Mouse (Mus musculus) left cerebral cortex, postnatal 36 days (tissue): ENCODE results near the gene Hdgfl2. TPM values are rescaled to one million over a fixed set of nuclear protein-coding genes. Genes with fewer than 3 reads are reported as not detected.
A peak's percentile ranks its signal among the peaks of the same experiment; 100 is the strongest.

Experiments used
- DNase-seq, 2 experiments: peaks; one replicate each; pipeline ENCODE4 v3.0.0; 2021 to 2022; ENCODE audit warnings: low spot score in 2 of 2, mixed read lengths in 1 of 2
- intact Hi-C: fragments of 180-260 bp; cut with DNase I; formaldehyde crosslinking; loops from one replicate; pipeline ENCODE4 v1.15.1; 2025
- total RNA-seq, 2 experiments: library from RNA; stranded (reverse); gene quantifications; 2 replicates each; pipeline ENCODE4 v1.2.3; 2021

Hdgfl2 gene
- total RNA-seq, 2 experiments from 2014 or later: 95.2 to 109 TPM

- intact Hi-C loops: no loop called here
- peak; percentile 69 to 74 for DNase-seq
Observed at GRCm38 (mm10) chr17:56141702-56142605, 62.5 kb downstream of the Hdgfl2 start.

DNA sequence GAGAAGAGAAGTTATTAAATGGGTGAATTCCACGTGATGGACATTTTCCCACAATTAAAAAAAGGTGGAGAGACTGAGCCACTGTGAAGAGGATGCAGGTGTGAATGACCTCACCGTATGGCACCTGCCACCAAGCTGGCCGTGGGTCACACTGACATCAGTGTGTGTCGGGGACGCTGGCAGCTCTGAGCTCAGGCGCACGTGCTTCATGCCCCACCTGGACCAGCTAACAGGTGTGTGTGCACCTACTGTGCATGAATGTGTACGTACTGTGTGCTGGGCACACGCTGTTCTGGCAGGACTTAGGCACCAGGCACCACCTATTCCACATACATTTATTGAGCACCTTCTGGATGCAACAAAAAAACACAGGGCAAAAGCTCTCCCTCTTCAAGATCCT, 65.1 kb downstream of the Hdgfl2 start:
- DNase-seq: no peak
- intact Hi-C loops: no loop called here

- intact Hi-C loops: no loop called here
- no peak for DNase-seq
Observed at GRCm38 (mm10) chr17:56146131-56146530, 66.7 kb downstream of the Hdgfl2 start.

DNA sequence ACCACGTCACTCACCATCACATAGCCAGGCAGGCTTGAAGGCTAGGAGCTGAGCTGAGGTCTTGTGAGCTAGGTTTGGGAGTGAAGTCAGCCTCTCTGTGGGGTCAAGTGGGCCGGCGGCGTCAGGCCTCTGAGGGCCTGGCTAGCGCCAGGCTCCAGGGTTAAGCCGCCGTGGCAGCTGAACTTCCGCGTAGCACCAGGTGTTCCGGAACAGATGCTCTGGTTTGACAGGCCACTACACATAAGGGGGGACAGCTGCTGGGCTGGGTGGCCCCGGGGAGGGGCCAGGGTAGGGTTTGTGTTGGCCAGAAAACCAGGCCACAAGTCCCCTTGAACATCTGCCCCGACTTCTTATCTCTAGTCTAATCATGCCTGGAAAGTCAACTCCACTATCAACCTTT, 68.0 kb downstream of the Hdgfl2 start:
- no peak for DNase-seq
- intact Hi-C loops: no loop called here

- DNase-seq: no peak
- intact Hi-C loops: no loop called here
Observed at GRCm38 (mm10) chr17:56148280-56148679, 68.8 kb downstream of the Hdgfl2 start.

- intact Hi-C loops: no loop called here
Observed at GRCm38 (mm10) chr17:56148790-56149618, 69.6 kb downstream of the Hdgfl2 start.

DNA sequence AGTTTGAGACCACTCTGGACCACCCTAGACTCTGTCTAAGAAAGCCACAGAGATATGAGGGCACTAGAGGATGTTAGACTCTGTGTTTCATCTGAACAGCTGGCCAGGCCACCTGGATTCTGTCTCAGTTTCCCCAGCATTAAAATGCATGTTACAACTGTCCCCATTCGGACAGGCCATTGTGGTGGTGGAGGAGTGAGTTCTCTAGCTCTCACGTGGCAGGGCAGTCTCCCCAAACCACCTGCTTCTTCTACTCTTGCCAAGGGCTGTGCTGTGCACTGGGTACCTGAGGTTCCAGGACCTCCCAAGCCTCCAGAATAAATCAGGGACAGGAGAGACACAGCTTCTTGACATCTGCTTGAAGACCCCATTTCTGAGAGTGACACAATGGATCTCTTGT, 70.5 kb downstream of the Hdgfl2 start:
- DNase-seq: no peak
- intact Hi-C loops: no loop called here

More at GRCm38 (mm10) chr17:56148790-56149618, 69.6 kb downstream of the Hdgfl2 start:
- DNase-seq: no peak

Other genes with a start within 250 kb of the Hdgfl2 start
- gene Zfp119a, start 200.7 kb upstream of the Hdgfl2 start, total RNA-seq: 1 to 10 TPM; 6.4 to 6.8 TPM
- 1 to 10 TPM; 6.5 to 7.7 TPM for gene Zfp959, start 187.5 kb upstream of the Hdgfl2 start, total RNA-seq
- 1 to 10 TPM; 3.5 to 3.8 TPM for gene Zfp119b, start 130.1 kb upstream of the Hdgfl2 start, total RNA-seq
- gene Ebi3, start 127.0 kb upstream of the Hdgfl2 start, total RNA-seq: 1 to 10 TPM; 1.9 to 2.0 TPM
- gene Yju2, start 120.5 kb upstream of the Hdgfl2 start, total RNA-seq: 10 to 100 TPM; 14.1 to 15.8 TPM
- gene Shd, start 109.2 kb upstream of the Hdgfl2 start, total RNA-seq: 10 to 100 TPM; 34.0 to 42.4 TPM
- 10 to 100 TPM; 75.0 to 97.4 TPM for gene Fsd1, start 93.1 kb upstream of the Hdgfl2 start, total RNA-seq
- 1 to 10 TPM; 2.3 to 3.1 TPM for gene Stap2, start 74.0 kb upstream of the Hdgfl2 start, total RNA-seq
- gene Mpnd, start 73.9 kb upstream of the Hdgfl2 start, total RNA-seq: 100 to 1,000 TPM in 1 of 2 experiments, 10 to 100 TPM in 1; 92.7 to 105 TPM
- 10 to 100 TPM; 39.3 to 45.1 TPM for gene Sh3gl1, start 43.0 kb upstream of the Hdgfl2 start, total RNA-seq
- 1 to 10 TPM; 2.2 to 2.7 TPM for gene Chaf1a, start 39.2 kb upstream of the Hdgfl2 start, total RNA-seq
- gene Ubxn6, start 4.6 kb upstream of the Hdgfl2 start, total RNA-seq: 10 to 100 TPM; 87.9 to 94.9 TPM
- gene Plin4, start 30.2 kb downstream of the Hdgfl2 start, total RNA-seq: 1 to 10 TPM; 2.9 to 6.4 TPM
- under 1 TPM; 0.59 to 0.99 TPM for gene Plin5, start 38.0 kb downstream of the Hdgfl2 start, total RNA-seq
- gene Lrg1, start 42.4 kb downstream of the Hdgfl2 start, total RNA-seq: 1 to 10 TPM; 4.2 to 5.4 TPM
- gene Sema6b, start 60.7 kb downstream of the Hdgfl2 start, total RNA-seq: 100 to 1,000 TPM; 131 to 144 TPM
- gene Tnfaip8l1, start 82.8 kb downstream of the Hdgfl2 start, total RNA-seq: 1 to 10 TPM; 7.9 to 8.5 TPM
- gene Mydgf, start 104.3 kb downstream of the Hdgfl2 start, total RNA-seq: 10 to 100 TPM; 39.7 to 43.9 TPM
- gene Dpp9, start 139.3 kb downstream of the Hdgfl2 start, total RNA-seq: 10 to 100 TPM; 68.7 to 72.1 TPM
- 10 to 100 TPM; 33.0 to 35.4 TPM for gene Fem1a, start 177.2 kb downstream of the Hdgfl2 start, total RNA-seq
- gene Ticam1, start 197.2 kb downstream of the Hdgfl2 start, total RNA-seq: 1 to 10 TPM; 4.9 to 5.3 TPM
- gene Plin3, start 213.2 kb downstream of the Hdgfl2 start, total RNA-seq: 10 to 100 TPM in 1 of 2 experiments, 1 to 10 TPM in 1; 9.3 to 10.1 TPM
- not detected for gene Arrdc5, start 220.7 kb downstream of the Hdgfl2 start, total RNA-seq
- gene Uhrf1, start 223.7 kb downstream of the Hdgfl2 start, total RNA-seq: 1 to 10 TPM in 1 of 2 experiments, under 1 TPM in 1; 0.82 to 1.3 TPM
- 10 to 100 TPM; 64.4 to 78.3 TPM for gene Kdm4b, start 246.4 kb downstream of the Hdgfl2 start, total RNA-seq